Mouse (Mus musculus) erythroblast, embryonic 14.5 days (primary cell): ENCODE measurements around the gene Gm21992. TPM values are rescaled to one million over a fixed set of nuclear protein-coding genes. Genes with fewer than 3 reads are reported as not detected.

Source experiments
- H3K27me3 ChIP-seq: 2 replicates; pipeline ENCODE4 v1.6.1; 2012; ENCODE audit warnings: inconsistent platforms; ENCODE audit not compliant: control insufficient read depth
- H3K36me3 ChIP-seq: 2 replicates; pipeline ENCODE4 v1.6.1; 2012; ENCODE audit warnings: mild to moderate bottlenecking, inconsistent platforms; ENCODE audit not compliant: control insufficient read depth
- H3K4me1 ChIP-seq: 2 replicates; pipeline ENCODE4 v1.6.1; 2012; ENCODE audit warnings: inconsistent platforms; ENCODE audit not compliant: control insufficient read depth
- H3K4me3 ChIP-seq: replicated peaks from 2 replicates; pipeline ENCODE3; 2012; ENCODE audit warnings: moderate library complexity, mild to moderate bottlenecking, inconsistent platforms
- H3K9me3 ChIP-seq: 2 replicates; pipeline ENCODE4 v1.6.1; 2012; ENCODE audit warnings: low read length, inconsistent platforms, mixed read lengths; ENCODE audit not compliant: control insufficient read depth
- GATA1 ChIP-seq: IDR thresholded peaks from 2 replicates; pipeline ENCODE4 v1.6.1; 2012; ENCODE audit warnings: low read length, inconsistent platforms, mixed read lengths
- TAL1 ChIP-seq: IDR thresholded peaks from 3 replicates; pipeline ENCODE4 v1.6.1; 2012; ENCODE audit warnings: low read length, inconsistent platforms, mixed read lengths
- polyA plus RNA-seq: library from polyadenylated mRNA; stranded (reverse); fragments of >175 nt; gene quantifications from 2 replicates; pipeline ENCODE4 v1.2.3, GENCODE M21; 2012

Gene Gm21992
- polyA plus RNA-seq, 1 experiment: 0.19 TPM

GRCm38 (mm10) chr19:4845846-4846245, 34.4 kb upstream of the Gm21992 start:
- H3K27me3 ChIP-seq: peaks cover 74% of the 10 kb centered on the region
- H3K4me1 ChIP-seq: peaks cover 18% of the 10 kb centered on the region
- H3K36me3 ChIP-seq: no peaks in the 10 kb centered on the region
- no peaks in the 10 kb centered on the region for H3K9me3 ChIP-seq
- TF ChIP-seq GATA1 (no peak), TAL1 (no peak)
- no peak overlapping the region for H3K4me3 ChIP-seq

GRCm38 (mm10) chr19:4842611-4843010, 31.2 kb upstream of the Gm21992 start:
- H3K4me3 ChIP-seq: no peak overlapping the region
- peaks cover 51% of the 10 kb centered on the region for H3K4me1 ChIP-seq
- TF ChIP-seq TAL1 (no peak), GATA1 (no peak)
- H3K36me3 ChIP-seq: peaks cover 2% of the 10 kb centered on the region
- peaks cover 61% of the 10 kb centered on the region for H3K27me3 ChIP-seq
- H3K9me3 ChIP-seq: no peaks in the 10 kb centered on the region

- no peak for TF ChIP-seq TAL1
- Histone ChIP-seq H3K4me3 (no peak overlapping the region), H3K27me3 (peaks cover 52% of the 10 kb centered on the region), H3K36me3 (peaks cover 17% of the 10 kb centered on the region), H3K9me3 (no peaks in the 10 kb centered on the region), H3K4me1 (peaks cover 57% of the 10 kb centered on the region)
Observed at GRCm38 (mm10) chr19:4840848-4841247, 29.4 kb upstream of the Gm21992 start.

GRCm38 (mm10) chr19:4839149-4839548, 27.7 kb upstream of the Gm21992 start, which contains the start of the genes Ccs and Ccdc87:
Gene Ccs, minus strand, starts transcription at chr19:4839332.
Gene Ccdc87, plus strand, starts transcription at chr19:4839366.
- TF ChIP-seq GATA1 (no peak), TAL1 (no peak)
- peaks cover 26% of the 10 kb centered on the region for H3K36me3 ChIP-seq
- H3K4me3 ChIP-seq: peak within 1 kb of the TSS; percentile 71
- H3K4me1 ChIP-seq: peaks cover 53% of the 10 kb centered on the region
- H3K27me3 ChIP-seq: peaks cover 43% of the 10 kb centered on the region
- no peaks in the 10 kb centered on the region for H3K9me3 ChIP-seq

- H3K9me3 ChIP-seq: no peaks in the 10 kb centered on the region
- peaks cover 32% of the 10 kb centered on the region for H3K36me3 ChIP-seq
- peak overlapping the region; percentile 71 for H3K4me3 ChIP-seq
- H3K4me1 ChIP-seq: peaks cover 53% of the 10 kb centered on the region
- no peak for TF ChIP-seq TAL1
- no peak for TF ChIP-seq GATA1
- peaks cover 40% of the 10 kb centered on the region for H3K27me3 ChIP-seq
Observed at GRCm38 (mm10) chr19:4838526-4839140, 27.2 kb upstream of the Gm21992 start.

- H3K9me3 ChIP-seq: no peaks in the 10 kb centered on the region
- TF ChIP-seq GATA1: no peak
- TF ChIP-seq TAL1: no peak
- no peak overlapping the region for H3K4me3 ChIP-seq
- H3K27me3 ChIP-seq: peaks cover 27% of the 10 kb centered on the region
- H3K36me3 ChIP-seq: peaks cover 47% of the 10 kb centered on the region
- peaks cover 53% of the 10 kb centered on the region for H3K4me1 ChIP-seq
Observed at GRCm38 (mm10) chr19:4837049-4837448, 25.6 kb upstream of the Gm21992 start.

- peaks cover 54% of the 10 kb centered on the region for H3K36me3 ChIP-seq
- H3K9me3 ChIP-seq: no peaks in the 10 kb centered on the region
- H3K4me1 ChIP-seq: peaks cover 47% of the 10 kb centered on the region
- TF ChIP-seq GATA1 (no peak), TAL1 (no peak)
- no peak overlapping the region for H3K4me3 ChIP-seq
- H3K27me3 ChIP-seq: peaks cover 17% of the 10 kb centered on the region
Observed at GRCm38 (mm10) chr19:4836096-4836495, 24.7 kb upstream of the Gm21992 start.

GRCm38 (mm10) chr19:4833977-4834376, 22.6 kb upstream of the Gm21992 start:
- no peaks in the 10 kb centered on the region for H3K27me3 ChIP-seq
- no peak overlapping the region for H3K4me3 ChIP-seq
- peaks cover 75% of the 10 kb centered on the region for H3K36me3 ChIP-seq
- no peaks in the 10 kb centered on the region for H3K9me3 ChIP-seq
- H3K4me1 ChIP-seq: peaks cover 32% of the 10 kb centered on the region
- TF ChIP-seq GATA1 (no peak), TAL1 (no peak)

GRCm38 (mm10) chr19:4829156-4829555, 17.7 kb upstream of the Gm21992 start:
- peaks cover 93% of the 10 kb centered on the region for H3K36me3 ChIP-seq

More at GRCm38 (mm10) chr19:4829156-4829555, 17.7 kb upstream of the Gm21992 start:
- H3K9me3 ChIP-seq: no peaks in the 10 kb centered on the region
- TF ChIP-seq TAL1 (no peak), GATA1 (no peak)
- no peaks in the 10 kb centered on the region for H3K27me3 ChIP-seq
- H3K4me3 ChIP-seq: no peak overlapping the region
- peaks cover 12% of the 10 kb centered on the region for H3K4me1 ChIP-seq
